Mouse (Mus musculus): ENCODE results near the gene Stard3nl.
A peak's percentile ranks its signal among the peaks of the same experiment; 100 is the strongest.
"Not testable (repeated sequence)": the region's sequence is repeated elsewhere in the genome, so short reads cannot be mapped to it uniquely, and the experiment has no call there.

Stard3nl gene

GRCm38 (mm10) chr13:19381112-19381828 lies 14.3 kb downstream of the Stard3nl start:
- no peak for DNase-seq

- no peak for DNase-seq
These were observed 16.3 kb downstream of the Stard3nl start for GRCm38 (mm10) chr13:19379313-19379712.

DNA sequence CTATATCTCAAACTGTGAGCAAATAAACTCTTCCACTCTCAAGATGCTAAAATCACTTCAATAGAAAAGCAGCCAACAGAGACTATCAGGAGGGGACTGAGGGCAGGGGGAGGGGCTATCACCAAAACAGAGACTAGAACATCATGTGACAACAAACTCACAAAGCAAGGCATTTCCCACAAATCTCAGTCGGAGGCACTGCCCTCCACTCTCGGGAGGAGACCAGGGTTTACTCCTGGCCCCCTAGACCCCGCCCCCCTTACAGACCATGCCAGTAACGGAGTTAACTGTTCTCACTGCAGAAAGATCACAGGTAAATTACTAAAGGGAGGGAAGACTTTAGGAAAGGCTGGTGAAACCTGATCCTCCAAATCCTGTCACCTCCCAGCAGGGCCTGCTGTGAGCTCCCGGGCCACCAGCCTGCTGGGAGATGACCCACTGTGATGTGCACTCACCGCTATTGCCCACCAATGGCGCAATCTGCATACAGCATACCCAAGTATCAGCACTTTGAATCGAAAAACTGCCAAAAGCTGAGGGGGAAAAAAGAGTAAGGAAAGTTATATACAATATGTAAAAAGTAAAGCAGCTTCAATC lies 23.4 kb downstream of the Stard3nl start:
- no peak for DNase-seq

DNA sequence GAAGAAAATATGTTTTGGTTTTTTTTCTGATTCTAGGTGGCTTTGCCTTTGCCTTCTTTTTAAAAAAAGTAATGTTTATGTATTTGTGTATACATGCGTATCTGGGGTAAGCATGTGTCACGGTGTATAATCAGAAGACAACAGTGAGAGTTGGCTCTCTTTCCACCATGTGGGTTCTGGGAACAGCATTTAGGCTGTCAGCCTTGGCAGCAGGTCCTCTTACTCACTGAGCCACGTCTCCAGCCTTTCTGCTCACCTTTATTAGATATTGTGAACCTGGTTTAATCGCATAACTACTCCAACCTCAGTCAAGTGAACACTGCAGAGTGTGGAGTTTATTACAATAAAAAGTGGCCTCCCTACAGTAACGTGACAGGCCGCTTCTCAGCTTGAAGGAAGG lies 26.8 kb downstream of the Stard3nl start:
- DNase-seq: peak; percentile 31 to 55

DNA sequence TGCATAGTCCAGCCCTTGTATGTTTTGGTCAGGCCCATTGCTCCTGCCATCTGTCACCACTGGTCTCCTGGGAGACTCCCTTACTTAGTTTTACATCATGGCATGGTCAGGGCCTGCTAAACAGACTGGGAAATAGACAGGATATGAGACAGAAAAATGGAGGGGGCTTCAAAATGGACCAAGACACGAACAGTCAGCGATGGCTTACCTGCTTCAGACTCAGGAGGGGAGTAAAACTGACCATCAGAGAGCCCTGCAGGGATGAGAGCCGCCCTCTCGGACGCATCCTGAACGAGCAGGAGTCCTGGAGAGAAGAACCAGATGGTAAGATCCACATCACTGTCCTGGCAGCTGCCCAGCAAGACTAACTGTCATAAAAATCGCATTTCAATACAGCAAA lies 28.1 kb downstream of the Stard3nl start:
- peak; percentile 68 for DNase-seq

DNA sequence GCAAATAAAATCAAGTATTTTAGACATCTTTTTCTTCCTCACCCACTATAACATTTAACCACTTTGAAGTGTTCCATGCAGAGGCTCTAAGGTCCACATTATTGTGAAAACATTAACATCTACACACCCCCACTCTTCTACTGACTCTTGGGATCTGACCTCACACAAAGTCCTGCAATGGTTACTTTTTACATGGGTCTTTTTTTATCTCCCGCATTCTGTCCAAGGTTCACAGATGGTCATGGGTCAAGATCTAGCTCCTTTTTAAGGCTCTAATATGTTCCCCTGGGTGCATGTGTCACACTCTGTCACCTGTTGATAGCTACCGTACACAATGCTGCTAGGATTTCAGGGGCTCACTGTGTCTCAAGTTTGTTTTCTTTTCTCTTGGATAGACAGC lies 28.7 kb downstream of the Stard3nl start:
- no peak for DNase-seq

DNA sequence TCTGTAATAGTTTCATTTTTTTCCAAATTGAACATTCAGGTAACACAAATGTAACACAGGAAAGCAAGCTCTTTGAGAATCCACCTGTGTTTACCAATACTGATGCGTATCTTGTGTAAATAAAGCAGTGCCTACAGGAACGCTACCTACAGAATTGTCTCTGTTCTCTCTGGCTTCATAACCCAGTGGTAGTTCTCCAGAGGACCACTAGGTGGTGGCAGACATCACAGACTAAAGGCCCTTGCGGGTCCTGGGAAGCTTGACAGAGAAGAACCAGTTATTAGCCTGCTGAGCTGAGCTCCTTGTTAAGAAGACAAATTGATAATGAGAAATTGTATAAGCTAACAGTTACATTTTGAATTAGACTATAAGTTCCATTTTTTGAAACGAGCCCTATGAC lies 30.0 kb downstream of the Stard3nl start:
- peak; percentile 75 to 82 for DNase-seq

- DNase-seq: peak; percentile 42 to 73
These were observed 31.3 kb downstream of the Stard3nl start for GRCm38 (mm10) chr13:19364245-19364772.

DNA sequence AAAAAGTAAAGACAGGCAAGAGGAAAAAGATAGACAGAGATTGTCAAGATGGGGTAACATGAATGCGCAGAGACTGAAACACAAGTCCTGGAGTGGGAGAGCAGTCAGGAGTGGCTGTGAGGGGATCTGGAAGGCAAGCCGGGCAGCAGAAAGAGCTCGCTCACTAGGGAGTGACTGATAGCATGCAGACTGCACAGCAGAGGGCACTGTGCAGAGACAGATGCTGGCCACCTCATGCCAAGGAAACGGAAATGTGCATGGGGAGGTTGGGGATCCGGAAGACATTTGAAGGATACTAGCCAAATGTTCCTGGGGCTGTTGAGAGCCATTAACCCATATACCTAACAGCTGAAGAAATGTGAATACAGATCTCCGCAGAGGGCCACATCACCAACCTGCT lies 33.2 kb downstream of the Stard3nl start:
- DNase-seq: peak in 1 of 2 experiments; percentile 26

GRCm38 (mm10) chr13:19358027-19358426 lies 37.6 kb downstream of the Stard3nl start:
- no peak for DNase-seq

- no peak for DNase-seq
These were observed 38.3 kb downstream of the Stard3nl start for GRCm38 (mm10) chr13:19357301-19357700.

- no peak for DNase-seq
These were observed 38.9 kb downstream of the Stard3nl start for GRCm38 (mm10) chr13:19356720-19357119.

DNA sequence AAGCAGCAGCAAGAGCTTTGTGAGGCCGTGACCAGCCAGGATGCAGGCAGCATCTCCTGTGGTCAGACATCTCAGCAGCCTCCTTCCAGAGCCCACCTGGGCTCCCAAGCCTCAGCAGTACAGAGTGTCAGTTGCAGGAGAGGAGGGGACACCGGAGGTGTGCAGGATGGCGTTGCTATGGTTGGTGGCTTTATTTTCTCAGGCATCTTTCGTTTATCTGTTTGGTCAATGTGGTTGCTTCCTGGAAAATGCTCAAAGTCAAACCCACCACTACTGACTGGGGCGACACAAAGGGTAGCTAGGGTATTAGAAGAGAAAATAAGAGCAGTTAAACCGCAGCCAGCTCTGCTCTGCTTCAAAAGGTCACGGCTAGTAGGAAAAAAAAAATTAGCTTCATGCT lies 39.5 kb downstream of the Stard3nl start:
- no peak for DNase-seq

- no peak for DNase-seq
These were observed 42.8 kb downstream of the Stard3nl start for GRCm38 (mm10) chr13:19352795-19353194.

DNA sequence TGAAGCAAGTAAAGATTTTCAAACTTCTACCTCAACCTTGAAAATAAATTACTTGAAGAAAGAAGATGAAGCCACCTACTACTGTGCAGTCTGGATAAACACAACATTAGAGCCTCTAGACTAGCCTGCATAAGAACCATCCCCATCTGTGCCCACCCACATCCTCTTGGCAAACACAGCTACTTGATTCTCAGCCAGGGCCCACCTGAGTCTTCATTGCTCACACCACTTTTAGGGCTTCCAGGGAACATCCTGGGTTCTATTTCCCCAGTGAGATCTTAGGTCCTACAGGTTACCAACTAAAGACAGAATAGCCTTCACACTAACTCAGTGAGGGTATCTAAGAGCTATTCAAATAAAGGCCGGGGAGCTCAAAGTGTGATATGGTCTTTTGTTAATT lies 55.2 kb downstream of the Stard3nl start:
- not testable (repeated sequence) for DNase-seq

DNA sequence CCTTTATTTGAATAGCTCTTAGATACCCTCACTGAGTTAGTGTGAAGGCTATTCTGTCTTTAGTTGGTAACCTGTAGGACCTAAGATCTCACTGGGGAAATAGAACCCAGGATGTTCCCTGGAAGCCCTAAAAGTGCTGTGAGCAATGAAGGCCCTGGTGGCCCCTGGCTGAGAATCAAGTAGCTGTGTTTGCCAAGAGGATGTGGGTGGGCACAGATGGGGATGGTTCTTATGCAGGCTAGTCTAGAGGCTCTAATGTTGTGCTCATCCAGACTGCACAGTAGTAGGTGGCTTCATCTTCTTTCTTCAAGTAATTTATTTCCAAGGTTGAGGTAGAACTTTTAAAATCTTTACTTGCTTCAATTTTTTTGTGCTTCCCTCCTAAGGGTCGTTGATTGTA lies 59.3 kb downstream of the Stard3nl start:
- DNase-seq: not testable (repeated sequence)
